Mouse (Mus musculus) small intestine, adult 2 months (tissue): Measurements from ENCODE around the gene Kcnmb3. TPM values are rescaled to one million over a fixed set of nuclear protein-coding genes. Genes with fewer than 3 reads are reported as not detected.
"Not testable (repeated sequence)": the region's sequence is repeated elsewhere in the genome, so short reads cannot be mapped to it uniquely, and the experiment has no call there.

Experiments
- H3K27ac ChIP-seq: fragments of 200-500 bp; 2 replicates; pipeline ENCODE4 v1.5.1; 2012; ENCODE audit warnings: low read depth, low read length, control low read depth, inconsistent platforms; ENCODE audit not compliant: insufficient read depth
- H3K27me3 ChIP-seq: fragments of 200-500 bp; 2 replicates; pipeline ENCODE4 v1.6.1; 2012; ENCODE audit warnings: mild to moderate bottlenecking, moderate library complexity, low read length, inconsistent platforms; ENCODE audit not compliant: control insufficient read depth, insufficient read depth
- H3K36me3 ChIP-seq: fragments of 200-500 bp; 2 replicates; pipeline ENCODE4 v1.6.1; 2012; ENCODE audit warnings: mild to moderate bottlenecking, low read length, control low read depth, inconsistent platforms; ENCODE audit not compliant: control insufficient read depth, insufficient read depth
- H3K4me1 ChIP-seq: fragments of 200-500 bp; 2 replicates; pipeline ENCODE4 v1.6.1; 2012; ENCODE audit warnings: low read length, inconsistent platforms, mixed read lengths; ENCODE audit not compliant: control insufficient read depth, insufficient read depth, insufficient read length
- H3K4me3 ChIP-seq: fragments of 200-500 bp; 2 replicates; pipeline ENCODE4 v1.5.1; 2012; ENCODE audit warnings: low read depth, mild to moderate bottlenecking, control low read depth, inconsistent platforms, low read length, moderate library complexity
- CTCF ChIP-seq: fragments of 200-500 bp; IDR thresholded peaks from 2 replicates; pipeline ENCODE4 v1.5.1; 2012; ENCODE audit warnings: low read depth, mild to moderate bottlenecking, control low read depth, inconsistent platforms, low read length, moderate library complexity, mixed read lengths; ENCODE audit not compliant: insufficient replicate concordance, insufficient read length; ENCODE audit errors: extremely low read depth
- POLR2A ChIP-seq: fragments of 200-500 bp; IDR thresholded peaks from 2 replicates; pipeline ENCODE4 v1.6.1; 2012; ENCODE audit warnings: low read depth, mild to moderate bottlenecking, control low read depth, inconsistent platforms, low read length, moderate library complexity
- WGBS: fragments of 180-500 bp; shearing (Covaris S2); methylation state at CpG from one replicate; pipeline ENCODE4 v1.1.7; 2018; 5-methylcytosine and 5-hydroxymethylcytosine counted together
- polyA plus RNA-seq: library from polyadenylated mRNA; depleted of rRNA; stranded (reverse); fragments of >200 nt; gene quantifications from 2 replicates; pipeline ENCODE4 v1.2.3, GENCODE M21; 2012

Kcnmb3 gene
- polyA plus RNA-seq, 1 experiment: not detected

DNA sequence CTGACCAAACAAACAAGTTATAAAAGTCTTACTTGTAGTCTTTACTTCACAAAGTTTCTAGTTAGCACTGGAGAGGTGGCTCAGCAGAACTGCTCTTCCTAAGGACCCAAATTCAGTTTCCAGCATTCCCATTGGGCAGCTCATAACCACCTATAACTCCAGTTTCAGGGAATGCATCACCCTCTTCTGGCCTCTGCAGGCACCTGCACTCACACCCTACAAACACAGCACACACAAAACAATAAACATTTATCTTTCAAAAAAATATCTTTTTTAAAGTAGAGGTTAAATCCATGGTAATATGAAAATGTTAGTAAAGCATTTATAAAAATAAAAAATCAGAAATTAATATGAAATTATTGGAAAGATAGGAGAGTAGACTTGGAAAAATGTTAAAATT is 50.3 kb downstream of the Kcnmb3 start:
- H3K4me3 ChIP-seq: no peak overlapping the region
- no peaks in the 10 kb centered on the region for H3K4me1 ChIP-seq
- no peak overlapping the region for H3K27ac ChIP-seq
- TF ChIP-seq CTCF (no peak), POLR2A (no peak)
- H3K27me3 ChIP-seq: no peaks in the 10 kb centered on the region
- H3K36me3 ChIP-seq: peaks cover 59% of the 10 kb centered on the region

DNA sequence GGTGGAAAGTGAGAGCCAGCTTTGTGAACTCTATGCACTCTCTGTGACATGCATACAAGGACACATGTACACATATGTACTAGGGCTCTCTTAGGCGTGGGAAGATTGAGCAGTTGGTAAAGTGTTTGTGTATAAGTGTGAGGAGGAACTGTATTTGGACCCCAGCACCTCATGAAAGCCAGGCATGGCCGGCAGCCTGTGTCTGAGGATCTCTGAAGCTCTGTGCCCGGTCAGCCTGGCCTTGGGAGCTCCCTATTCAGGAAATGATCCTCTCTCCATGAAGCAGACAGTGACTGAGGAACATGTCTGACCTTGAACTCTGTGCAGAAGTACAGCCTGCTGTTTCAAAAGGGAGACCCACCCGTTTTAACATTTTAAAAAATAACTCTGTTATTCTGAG is 53.3 kb downstream of the Kcnmb3 start:
- TF ChIP-seq CTCF (no peak), POLR2A (no peak)
- Histone ChIP-seq H3K27me3 (no peaks in the 10 kb centered on the region), H3K4me3 (no peak overlapping the region), H3K4me1 (no peaks in the 10 kb centered on the region), H3K36me3 (peaks cover 47% of the 10 kb centered on the region), H3K27ac (no peak overlapping the region)
- 76% methylated on average over 4 of the region's 4 CpGs for WGBS

- Histone ChIP-seq H3K27ac (no peak overlapping the region), H3K4me3 (no peak overlapping the region), H3K27me3 (no peaks in the 10 kb centered on the region), H3K36me3 (peaks cover 41% of the 10 kb centered on the region), H3K4me1 (no peaks in the 10 kb centered on the region)
- 84% methylated on average over 6 of the region's 6 CpGs for WGBS
- TF ChIP-seq POLR2A (no peak), CTCF (no peak)
Observed at GRCm38 (mm10) chr3:32437820-32438219, 54.2 kb downstream of the Kcnmb3 start.

GRCm38 (mm10) chr3:32437297-32437696 is 54.7 kb downstream of the Kcnmb3 start:
- no peaks in the 10 kb centered on the region for H3K4me1 ChIP-seq
- 90% methylated on average over 6 of the region's 6 CpGs for WGBS
- TF ChIP-seq POLR2A (no peak), CTCF (no peak)
- no peak overlapping the region for H3K4me3 ChIP-seq
- peaks cover 38% of the 10 kb centered on the region for H3K36me3 ChIP-seq
- H3K27ac ChIP-seq: no peak overlapping the region
- no peaks in the 10 kb centered on the region for H3K27me3 ChIP-seq

DNA sequence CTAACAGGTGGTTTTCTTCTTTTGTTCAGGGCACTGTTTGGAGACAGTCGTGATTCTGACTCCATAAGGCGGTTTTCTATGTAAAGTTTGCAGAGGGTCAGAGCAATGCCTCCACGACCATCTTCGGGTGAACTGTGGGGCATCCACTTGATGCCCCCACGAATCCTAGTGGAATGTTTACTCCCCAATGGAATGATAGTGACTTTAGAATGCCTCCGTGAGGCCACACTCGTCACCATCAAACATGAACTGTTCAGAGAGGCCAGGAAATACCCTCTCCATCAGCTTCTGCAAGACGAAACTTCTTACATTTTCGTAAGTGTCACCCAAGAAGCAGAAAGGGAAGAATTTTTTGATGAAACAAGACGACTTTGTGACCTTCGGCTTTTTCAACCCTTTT is 55.9 kb downstream of the Kcnmb3 start:
- Histone ChIP-seq H3K27me3 (no peaks in the 10 kb centered on the region), H3K36me3 (peaks cover 30% of the 10 kb centered on the region), H3K4me1 (no peaks in the 10 kb centered on the region), H3K4me3 (no peak overlapping the region), H3K27ac (no peak overlapping the region)
- WGBS: 83% methylated on average over 11 of the region's 11 CpGs
- TF ChIP-seq CTCF: no peak
- TF ChIP-seq POLR2A: no peak

DNA sequence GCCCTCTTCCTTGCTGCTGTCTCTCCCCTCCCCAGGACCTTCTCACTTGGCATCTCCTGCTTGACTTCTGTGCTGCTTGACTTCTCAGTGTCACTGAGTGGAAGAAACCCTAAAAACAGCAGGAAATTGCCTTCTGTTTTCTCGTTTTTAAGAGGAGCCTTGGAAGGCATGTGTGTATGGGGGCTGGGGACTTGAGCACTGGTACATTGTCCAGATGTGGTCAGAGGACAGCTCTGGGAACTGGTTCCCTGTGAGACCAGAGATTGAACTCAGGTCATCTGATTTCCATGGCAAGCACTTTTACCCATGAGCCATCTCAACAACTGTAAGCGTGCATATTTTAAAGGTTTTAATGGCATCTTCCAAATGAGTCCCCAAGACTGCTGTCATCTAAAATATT is 58.0 kb downstream of the Kcnmb3 start:
- Histone ChIP-seq H3K4me1 (no peaks in the 10 kb centered on the region), H3K36me3 (peaks cover 16% of the 10 kb centered on the region), H3K27ac (no peak overlapping the region), H3K4me3 (no peak overlapping the region), H3K27me3 (no peaks in the 10 kb centered on the region)
- WGBS: 71% methylated on average over 2 of the region's 2 CpGs
- no peak for TF ChIP-seq POLR2A
- TF ChIP-seq CTCF: no peak

DNA sequence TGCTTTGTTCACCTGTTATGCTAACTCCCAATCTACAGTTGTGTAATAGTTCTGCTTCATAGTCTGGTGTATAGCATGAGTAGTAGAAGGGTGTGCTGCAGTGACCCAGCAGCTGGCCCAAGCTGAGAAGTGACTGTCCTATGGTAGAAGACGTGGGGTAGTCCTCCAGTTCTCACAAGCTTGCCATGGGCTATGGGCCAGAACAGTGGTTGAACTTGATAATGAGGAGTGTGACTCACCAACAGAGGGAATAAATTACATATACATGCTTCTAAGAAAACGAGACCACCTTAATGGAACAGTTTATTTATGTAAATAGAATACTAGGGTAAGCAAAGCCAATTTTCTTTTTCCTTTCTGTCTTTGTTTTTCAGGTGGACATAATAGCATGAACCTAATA is 61.6 kb downstream of the Kcnmb3 start:
- Histone ChIP-seq H3K27ac (no peak overlapping the region), H3K27me3 (no peaks in the 10 kb centered on the region), H3K36me3 (no peaks in the 10 kb centered on the region), H3K4me3 (no peak overlapping the region), H3K4me1 (peaks cover 6% of the 10 kb centered on the region; the same call in 1 of the 2 replicates)
- TF ChIP-seq CTCF (no peak), POLR2A (no peak)
- 19% methylated on average over 2 of the region's 2 CpGs for WGBS

- H3K4me3 ChIP-seq, H3K27me3 ChIP-seq, H3K36me3 ChIP-seq, H3K4me1 ChIP-seq, H3K27ac ChIP-seq: not testable (repeated sequence)
Observed at GRCm38 (mm10) chr3:32429351-32429750, 62.7 kb downstream of the Kcnmb3 start.
